Mouse (Mus musculus) heart, adult 18-20 months (tissue): ENCODE data around the gene Ccdc84. TPM values are rescaled to one million over a fixed set of nuclear protein-coding genes. Genes with fewer than 3 reads are reported as not detected.
"Not testable (repeated sequence)": the region's sequence is repeated elsewhere in the genome, so short reads cannot be mapped to it uniquely, and the experiment has no call there.

Source experiments
- DNase-seq, 2 experiments: peaks; one replicate each; pipeline ENCODE4 v3.0.0; 2021 to 2022; ENCODE audit warnings: mixed read lengths in 1 of 2
- total RNA-seq, 2 experiments: library from RNA; stranded (reverse); gene quantifications; 2 replicates each; pipeline ENCODE4 v1.2.3; 2021

Ccdc84 gene
- total RNA-seq, 2 experiments from 2014 or later, result 5.0 to 6.0 TPM

DNA sequence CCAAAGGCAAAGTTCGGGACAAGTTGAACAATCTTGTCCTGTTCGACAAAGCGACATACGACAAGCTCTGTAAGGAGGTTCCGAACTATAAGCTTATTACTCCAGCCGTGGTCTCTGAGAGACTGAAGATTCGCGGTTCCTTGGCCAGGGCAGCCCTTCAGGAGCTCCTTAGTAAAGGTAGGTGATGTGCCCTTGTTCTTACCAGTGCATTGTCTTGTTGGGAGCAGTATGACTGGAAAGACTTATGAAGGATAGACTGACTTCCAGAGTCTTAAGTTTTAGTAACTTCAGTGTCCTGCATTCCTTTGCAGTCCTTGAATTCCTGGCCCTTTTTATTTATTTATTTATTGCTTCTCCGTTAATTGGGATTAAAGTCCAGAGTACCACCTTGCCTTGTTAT is 9.7 kb downstream of the Ccdc84 start:
- DNase-seq, result not testable (repeated sequence)

DNA sequence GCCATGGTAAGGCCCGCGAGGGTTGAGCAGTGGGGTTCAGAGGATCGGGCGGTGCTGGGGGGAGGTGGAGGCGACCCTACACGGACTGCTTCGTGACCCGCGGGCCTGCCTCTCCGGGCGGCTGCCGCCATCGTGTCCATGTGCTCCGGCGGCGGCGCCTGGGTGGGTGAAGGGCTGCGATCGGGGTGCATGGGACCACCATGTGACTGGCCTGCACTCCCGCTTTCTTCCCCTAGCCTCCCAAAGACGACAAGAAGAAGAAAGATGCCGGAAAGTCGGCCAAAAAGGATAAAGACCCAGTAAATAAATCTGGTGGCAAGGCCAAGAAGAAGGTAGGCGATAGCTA is 10.6 kb downstream of the Ccdc84 start:
- DNase-seq, result no peak

DNA sequence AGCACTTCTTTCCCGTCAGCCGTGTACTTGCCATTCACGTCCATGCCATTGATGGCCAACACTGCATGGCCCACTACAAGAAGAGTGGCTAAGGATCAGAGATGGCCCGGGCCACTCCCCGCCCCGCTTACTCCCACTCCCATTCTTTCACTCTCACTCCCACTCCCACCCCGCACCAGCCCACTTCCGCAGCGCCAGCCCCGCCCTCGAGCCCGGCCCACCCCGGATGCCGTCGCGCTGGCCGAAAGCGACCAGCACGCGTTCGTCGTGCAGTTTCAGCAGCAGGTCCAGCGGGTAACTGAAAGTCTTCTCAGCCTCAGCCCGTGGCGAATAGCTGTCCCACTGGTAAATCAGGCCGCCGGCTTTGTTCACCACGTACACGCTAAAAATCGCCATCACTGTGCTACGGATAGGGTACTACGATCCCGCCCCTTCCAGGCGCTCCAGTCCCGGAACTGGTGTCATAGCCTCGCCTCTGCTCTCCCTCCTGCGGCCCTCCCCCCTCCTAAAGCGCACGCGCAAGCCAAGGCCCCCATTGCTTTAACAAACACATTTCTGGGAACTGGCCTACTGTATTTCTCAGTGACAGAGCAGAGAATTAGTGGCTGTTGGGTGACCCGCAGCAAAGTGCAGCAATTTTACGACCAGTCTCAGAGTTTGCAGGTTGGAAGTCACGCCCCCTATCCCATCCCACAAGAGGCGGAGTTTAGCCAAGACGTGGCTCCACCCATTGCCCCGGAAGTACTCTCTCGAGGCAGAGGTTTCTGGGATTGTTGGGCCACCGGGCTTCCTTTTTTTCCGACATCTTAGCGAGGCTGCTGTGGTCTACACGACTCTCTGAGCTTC is 11.2 kb downstream of the Ccdc84 start, which contains the start of the genes Rps25 and Trappc4:
Gene Rps25 (plus strand): TSS at position 234 of the 846 bp plus-strand sequence.
Gene Trappc4 (minus strand): TSS at position 695 of the 846 bp plus-strand sequence.
- peak; percentile 94 to 98 for DNase-seq

DNA sequence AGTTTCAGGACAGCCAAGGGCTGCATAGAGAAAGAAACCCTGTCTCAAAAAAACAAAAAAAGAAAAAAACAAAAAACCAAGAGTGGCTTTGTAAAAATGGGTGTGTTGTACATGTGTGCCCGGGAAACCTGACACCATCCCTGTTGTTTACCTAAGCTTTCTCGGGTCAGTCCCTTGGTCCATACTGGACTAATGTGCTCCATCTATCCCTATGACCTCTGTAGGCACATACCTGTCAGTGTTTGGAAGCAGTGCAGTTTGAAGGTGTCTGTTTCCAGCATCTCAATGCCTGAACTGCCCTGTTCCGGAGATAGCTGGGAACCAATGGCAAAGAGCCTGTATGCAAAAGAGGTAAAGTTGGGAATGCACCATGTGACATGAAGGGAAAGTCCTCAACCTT is 13.4 kb downstream of the Ccdc84 start:
- DNase-seq, result no peak

DNA sequence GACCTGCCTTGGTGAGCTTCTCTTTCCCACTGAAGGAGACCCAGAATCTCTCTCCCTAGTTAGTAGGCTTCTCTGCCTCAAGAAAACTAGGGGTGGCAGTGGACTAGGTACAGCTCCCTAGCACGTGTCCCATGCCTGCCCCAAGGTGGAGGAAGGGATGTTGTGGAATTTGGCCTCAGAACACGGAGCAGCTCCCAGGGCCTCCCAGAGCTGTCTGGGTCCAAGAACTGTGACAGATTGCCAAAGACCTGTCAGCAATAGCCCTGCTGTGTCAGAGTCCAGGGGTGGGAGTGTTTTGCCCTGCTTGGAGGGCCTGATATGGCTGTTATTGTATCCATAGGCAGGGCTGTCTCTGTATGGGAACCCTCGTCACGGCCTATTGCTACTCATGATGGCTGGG is 17.3 kb downstream of the Ccdc84 start:
- DNase-seq, result peak; percentile 65 to 81

DNA sequence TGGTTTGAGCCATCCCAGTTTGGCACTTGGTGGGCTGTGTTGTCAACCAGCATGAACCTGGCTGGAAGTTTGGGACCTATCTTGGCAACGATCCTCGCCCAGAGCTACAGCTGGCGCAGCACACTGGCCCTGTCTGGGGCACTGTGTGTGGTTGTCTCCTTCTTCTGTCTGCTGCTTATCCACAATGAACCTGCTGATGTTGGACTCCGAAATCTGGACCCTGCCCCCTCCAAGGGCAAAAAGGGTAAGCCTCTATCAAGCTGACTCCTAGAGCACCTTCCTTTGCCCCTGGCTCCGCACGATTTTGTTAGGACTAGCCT is 18.6 kb downstream of the Ccdc84 start:
- peak; percentile 40 to 48 for DNase-seq

DNA sequence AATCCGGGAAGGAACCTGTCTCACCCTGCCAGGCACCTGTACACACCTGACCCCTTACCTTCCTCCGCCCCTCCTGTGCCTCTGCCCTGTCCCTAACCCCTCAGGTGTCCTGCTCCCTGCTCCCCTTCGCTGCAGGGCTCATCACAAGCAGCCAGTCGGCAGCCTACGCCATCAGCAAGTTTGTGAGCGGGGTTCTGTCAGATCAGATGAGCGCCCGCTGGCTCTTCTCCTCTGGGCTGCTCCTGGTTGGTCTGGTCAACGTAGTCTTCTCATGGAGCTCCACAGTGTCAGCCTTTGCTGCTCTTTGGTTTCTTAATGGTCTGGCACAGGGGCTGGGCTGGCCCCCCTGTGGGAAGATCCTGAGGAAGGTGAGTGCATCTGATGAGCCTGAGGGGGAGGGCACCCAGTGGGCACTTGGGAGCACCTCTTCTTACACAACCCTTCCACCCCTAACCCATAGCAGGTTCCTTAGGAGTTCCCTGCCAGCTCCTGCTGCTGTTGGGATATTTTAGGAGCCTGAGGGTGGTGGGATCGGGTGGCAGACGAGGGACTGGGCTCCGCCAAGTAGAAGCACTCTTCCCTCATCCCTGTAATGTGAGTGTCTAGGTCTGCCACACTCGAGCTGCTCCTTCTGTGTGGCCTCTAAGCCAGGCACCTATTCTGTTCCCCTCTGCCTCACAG is 19.1 kb downstream of the Ccdc84 start:
- no peak for DNase-seq

DNA sequence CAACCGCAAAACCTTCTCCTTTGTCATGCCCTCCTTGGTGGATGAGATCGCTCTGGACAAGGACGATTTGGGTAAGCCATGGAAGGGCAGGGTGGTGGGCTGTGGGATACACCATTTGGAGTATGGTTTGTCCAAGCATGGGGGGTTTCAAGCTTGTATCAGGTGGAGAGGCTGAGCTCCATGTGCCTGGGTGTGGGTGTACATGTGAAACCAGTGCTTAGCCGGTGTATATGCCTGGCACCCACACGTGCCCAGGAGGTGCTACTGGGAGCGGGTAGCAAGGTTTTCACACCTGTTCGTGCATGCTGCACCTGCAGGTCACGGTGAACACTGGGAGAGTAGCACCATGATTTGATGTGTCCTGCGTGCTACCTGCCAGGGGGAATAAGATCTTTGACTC is 19.8 kb downstream of the Ccdc84 start:
- DNase-seq, result no peak

DNA sequence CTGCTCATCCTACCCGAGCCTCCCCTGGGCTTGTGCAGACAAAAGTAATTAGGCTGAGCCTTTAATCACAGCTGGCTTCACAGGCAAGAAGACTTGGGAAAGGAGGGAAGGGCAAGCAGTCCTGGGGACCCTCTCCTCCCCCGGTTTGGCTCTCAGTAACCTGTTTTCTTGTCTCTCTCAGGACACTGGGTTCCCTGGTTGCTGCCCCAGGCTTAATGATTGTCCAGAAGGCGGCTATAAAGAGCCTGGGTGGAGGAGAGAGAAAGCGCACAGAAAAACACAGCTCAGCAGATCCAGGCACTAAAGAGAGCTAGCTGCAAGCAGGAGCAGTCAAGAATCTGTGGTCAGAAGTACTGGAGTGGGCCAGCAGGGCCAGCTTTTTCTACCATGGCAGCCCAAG is 20.3 kb downstream of the Ccdc84 start:
- no peak for DNase-seq

DNA sequence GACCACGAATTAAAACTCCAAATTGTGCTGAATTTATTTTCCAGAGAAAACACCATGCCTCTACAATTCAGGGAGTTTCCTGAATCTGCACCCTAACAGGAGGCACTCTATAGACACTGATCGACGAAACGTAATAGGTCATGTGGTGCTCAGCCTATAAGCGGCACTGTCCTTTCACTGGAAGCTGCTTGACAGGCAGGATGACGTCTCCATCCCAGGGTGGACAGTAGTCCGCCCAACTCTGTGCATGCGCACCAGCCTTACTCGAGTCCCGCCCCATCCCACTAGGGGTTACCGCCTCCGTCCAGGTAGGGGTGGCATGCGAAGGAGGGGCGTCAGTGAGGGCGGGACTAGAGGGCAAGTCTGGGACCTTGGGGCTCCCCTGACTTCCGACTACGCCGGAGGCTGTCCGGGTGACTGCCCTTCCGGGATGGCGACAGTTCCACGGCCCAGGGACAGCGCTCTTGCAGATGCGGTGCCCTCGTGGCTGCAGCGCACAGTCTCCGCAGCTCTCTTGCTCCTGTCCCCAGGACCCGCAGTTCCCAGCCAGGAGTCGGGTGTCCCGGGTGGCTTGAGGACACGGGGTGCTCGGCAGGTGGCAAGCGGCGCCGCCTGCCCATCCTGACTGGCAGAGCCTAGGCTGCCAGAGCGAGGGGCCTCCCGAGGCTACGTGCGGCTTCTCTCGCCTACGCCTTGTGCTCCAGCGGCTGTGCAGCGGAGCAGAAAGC is 21.5 kb downstream of the Ccdc84 start, which contains the start of gene Slc37a4:
Gene Slc37a4 (plus strand): TSS at position 169 of the 728 bp plus-strand sequence.
- peak; percentile 96 to 98 for DNase-seq

DNA sequence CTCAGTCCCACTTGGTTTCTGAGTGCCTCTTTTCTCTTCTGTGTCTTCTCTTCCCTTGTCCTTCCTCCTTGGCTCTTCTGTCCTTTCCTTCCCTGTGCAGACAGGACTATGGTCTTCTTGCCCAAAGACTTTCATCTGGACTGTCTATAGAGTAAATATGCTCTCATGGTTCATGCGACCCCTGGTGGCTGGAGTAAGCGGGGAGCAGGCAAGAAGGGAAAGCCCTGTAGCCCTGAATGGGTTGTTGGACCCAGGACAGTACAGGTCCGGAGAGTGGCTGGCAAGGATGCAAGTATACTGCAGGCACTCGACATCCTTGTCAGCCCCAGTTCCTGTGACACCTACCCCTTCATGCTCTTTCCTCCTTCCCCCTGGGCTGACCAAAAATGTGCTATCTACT is 26.9 kb downstream of the Ccdc84 start:
- peak; percentile 66 to 89 for DNase-seq

DNA sequence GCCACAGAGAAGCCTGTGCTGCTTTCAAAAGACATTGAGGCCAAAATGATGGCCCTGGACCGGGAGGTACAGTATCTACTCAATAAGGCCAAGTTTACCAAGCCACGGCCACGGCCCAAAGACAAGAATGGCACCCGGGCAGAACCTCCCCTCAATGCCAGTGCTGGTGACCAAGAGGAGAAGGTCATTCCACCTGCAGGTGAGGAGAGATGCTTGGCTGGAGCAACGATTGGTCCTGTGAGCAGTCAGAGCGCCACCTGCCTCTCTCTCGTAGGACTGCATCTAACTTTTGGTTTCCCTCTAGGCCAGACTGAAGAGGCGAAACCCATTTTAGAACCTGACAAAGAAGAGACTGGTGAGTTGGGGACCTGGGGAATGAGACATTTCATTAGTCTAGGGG is 29.1 kb downstream of the Ccdc84 start:
- peak in 1 of 2 experiments; percentile 58 for DNase-seq

DNA sequence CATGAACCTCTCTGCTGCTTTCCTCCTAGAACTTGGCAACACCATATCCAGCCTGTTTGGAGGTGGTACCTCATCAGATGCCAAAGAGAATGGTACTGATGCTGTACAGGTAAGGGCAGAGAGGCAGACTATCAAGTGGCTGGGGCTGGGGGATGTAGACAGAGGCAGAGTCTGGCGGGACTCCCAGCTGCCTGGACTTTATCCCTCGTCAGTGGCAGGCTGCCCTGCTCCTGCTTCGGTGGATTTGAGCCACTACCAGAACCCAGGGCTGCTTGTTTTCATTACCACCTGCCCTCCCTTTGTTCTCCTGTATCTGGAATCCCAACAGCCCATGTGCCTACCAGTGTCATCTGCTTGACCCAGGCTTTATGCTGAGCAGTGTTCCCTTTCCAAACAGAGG is 31.1 kb downstream of the Ccdc84 start:
- DNase-seq, result no peak

DNA sequence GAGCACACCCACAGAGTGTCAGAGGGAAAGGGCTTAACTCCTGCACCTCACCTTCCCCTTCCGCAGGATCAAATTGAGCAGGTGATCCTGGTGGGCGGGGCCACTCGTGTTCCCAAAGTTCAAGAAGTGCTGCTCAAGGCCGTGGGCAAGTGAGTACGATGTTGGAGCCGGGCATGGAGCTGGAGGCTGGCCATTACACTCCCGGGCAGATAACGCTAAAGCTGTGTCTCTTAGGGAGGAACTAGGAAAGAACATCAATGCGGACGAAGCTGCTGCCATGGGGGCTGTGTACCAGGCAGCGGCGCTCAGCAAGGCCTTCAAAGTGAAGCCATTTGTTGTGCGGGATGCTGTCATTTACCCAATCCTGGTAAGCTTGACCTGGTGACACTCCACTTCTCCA is 33.8 kb downstream of the Ccdc84 start:
- no peak for DNase-seq

DNA sequence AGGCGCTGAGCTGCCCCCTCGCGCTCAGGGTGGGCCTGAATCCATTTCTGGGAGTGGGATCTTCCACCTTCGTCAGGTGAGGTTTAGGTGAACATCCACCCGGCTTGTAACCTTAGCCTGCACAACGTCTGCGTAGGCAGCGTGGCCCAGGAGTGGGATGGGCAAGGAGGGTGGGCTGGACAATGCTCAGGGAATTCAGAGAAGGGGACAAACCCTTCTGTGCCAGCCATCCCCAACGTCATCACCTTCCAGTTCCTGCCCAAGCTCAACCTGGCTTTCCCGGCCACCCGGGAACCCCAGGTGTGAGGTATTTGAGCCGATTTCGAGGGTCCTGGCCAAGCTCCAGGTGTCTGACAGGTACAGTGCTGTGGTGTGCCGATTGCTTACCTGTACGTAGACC is 38.5 kb downstream of the Ccdc84 start:
- no peak for DNase-seq

DNA sequence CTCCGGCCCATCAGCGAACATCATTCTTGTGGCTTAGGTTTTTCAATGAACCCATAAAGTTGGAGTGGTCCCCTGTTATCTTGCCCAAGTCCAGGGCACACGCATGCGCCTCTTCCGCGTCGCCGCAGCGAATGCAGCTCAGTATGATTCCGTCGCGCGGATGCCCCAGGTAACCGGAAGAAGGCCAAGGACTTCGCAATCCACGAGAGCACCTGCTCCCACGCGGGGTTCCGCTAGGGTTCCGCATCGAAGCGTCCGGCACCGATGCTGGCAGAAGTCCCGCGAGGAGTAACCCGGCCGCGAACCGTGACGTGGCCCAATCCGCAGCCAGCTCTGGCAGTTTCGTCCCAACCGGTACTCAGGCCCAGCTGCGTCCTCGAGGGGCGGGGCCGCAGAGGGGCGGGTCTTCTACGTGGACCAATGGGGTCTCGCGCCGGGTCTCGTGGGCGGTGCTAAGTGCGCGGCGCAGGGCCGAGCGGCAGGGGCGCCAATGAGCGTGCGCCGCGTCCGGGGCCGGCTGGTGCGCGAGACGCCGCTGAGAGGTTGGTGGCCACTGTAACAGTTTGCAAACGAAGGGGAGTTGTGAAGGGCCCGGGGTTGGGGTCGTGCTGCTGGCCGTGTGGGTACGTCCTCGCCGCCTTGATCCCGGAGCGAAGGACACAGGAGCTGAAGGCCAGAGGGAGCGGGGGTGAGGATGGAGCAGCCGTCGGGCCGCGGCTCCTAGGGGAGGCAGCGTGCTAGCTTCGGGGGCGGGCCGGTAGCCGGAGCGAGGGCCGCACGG is 39.1 kb downstream of the Ccdc84 start, which contains the start of gene Hyou1:
Gene Hyou1 (plus strand): TSS at position 437 of the 781 bp plus-strand sequence.
- DNase-seq, result peak; percentile 99 to 100

DNA sequence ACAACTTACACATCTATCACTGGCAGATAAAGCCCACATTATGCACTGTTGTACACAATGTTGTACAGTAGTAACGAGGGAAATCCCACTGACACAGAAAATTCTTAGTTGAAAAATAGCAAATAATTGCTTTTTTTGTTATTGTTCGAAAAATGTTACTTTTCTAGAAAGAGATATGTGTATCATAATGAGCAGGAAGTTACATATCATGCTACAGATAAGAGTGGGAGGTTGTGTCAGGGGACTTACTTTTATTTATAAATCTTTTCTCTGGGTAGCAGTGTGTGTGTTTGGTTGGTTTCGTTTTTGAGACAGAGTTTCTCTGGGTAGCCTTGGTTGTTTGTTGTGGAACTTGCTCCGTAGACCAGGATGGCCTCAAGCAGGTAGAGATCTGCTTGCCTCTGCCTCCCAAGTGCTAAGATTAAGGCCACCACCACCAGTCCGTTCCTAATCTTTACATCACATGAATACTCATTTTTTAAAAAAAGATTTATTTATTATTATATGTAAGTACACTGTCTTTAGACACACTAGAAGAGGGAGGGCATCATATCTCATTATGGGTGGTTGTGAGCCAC is 40.1 kb downstream of the Ccdc84 start:
- DNase-seq, result no peak

DNA sequence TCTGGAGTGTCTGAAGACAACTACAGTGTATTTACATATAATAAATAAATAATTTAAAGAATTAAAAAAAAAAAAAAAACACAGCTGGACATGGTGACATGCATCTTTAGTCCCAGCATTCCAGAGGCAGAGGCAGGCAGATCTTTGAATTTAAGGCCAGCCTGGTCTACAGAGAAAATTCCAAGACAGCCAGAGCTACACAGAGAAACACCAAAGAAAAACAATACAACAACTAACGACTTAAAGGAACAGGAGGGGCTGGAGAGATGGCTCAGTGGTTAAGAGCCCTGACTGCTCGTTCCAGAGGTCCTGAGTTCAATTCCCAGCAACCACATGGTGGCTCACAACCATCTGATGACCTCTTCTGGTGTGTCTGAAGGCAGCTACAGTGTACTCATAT is 41.0 kb downstream of the Ccdc84 start:
- DNase-seq, result not testable (repeated sequence)

DNA sequence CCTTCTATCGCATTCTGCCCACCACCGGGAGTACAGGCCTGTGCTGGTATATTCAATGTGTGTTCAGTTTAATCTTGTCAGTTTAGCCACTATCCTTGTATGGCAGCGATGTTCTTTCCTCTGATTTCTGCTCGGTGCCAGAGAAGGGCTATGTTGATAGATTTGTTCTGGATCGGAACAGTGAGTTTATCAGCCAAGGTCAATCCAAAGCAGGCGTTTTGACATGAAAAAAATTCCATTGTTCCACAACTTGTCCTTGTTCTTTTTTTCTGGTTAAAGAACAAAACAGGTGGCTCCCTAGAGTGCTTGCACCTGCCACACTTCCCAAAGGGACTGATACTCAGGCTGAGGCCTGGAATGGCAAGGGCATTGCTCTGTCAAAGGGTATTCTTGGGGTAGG is 42.2 kb downstream of the Ccdc84 start:
- no peak for DNase-seq

DNA sequence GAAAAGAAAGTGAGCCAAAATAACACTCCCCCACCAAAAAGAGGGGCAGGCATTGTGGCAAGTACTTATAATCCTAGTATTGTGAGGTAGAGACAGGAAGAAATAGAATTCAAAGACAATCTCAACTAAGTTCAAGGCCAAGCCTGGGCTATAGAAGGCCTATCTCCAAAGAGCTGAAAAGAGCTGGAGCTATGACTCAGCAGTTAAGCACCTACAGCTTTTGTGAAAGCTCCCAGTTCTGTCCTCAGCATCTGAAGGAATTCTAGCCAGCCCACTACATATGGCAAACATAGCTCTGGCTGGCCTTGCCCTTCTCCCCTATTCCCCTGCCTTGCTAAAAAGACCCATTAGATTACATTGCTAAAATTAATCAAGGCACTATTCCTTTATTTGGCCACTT is 45.0 kb downstream of the Ccdc84 start:
- no peak for DNase-seq

DNA sequence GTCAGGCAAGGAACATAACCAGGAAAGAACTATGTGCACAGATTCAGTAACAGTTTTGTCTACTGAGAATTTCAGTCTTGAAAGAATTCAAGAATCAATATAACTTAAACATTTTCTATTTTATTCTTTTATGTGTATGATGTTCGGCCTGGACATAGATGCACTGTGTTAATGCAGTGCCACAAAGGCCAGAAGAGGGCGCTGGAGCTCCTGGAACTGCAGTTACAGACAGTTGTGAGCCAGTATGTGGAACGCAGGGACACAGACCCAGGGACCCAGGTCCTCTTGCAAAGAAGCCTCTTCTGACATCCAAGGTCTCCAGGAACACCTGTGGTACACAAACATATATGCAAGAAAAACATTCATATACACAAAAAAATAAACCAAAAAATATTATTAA is 53.9 kb downstream of the Ccdc84 start:
- no peak for DNase-seq

DNA sequence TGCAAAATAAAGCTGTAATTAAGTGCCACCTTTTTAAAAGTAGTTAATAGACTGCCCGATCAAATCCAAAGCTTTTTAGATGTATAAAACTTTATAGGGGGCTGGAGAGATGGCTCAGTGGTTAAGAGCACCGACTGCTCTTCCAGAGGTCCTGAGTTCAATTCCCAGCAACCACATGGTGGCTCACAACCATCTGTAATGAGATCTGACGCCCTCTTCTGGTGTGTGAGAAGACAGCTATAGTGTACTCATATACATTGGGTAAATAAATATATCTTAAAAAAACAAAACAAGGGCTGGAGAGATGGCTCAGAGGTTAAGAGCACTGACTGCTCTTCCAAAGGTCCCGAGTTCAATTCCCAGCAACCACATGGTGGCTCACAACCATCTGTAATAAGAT is 56.4 kb downstream of the Ccdc84 start:
- not testable (repeated sequence) for DNase-seq
